Mouse (Mus musculus) c-Kit-positive CD71-positive TER-119-positive erythroid progenitor cells, embryonic 14.5 days (primary cell): ENCODE data around the gene Gpr107.

Source experiments
- DNase-seq: peaks from one replicate; pipeline ENCODE4 v3.0.0-alpha.2; 2013; ENCODE audit warnings: low spot score

Gene Gpr107

DNA sequence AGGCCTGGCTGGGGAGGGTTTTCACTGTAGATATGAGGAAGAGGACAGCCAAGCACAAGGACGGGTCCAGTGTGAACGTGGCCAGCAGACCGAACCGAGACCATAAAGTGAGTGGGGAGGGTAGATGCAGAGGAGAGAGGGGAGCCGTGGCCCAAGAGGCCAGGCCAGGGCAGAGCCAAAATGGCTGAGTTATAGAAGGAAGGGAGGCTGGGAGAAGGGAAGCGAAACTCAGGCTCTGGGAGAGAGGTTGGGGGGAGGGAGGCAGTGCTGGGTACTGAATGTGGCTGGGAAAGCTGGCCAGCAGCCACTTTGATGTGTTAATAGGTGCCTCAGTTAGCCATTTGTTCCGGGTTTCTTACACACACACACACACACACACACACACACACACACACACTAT lies 24.9 kb upstream of the Gpr107 start:
- no peak for DNase-seq

DNA sequence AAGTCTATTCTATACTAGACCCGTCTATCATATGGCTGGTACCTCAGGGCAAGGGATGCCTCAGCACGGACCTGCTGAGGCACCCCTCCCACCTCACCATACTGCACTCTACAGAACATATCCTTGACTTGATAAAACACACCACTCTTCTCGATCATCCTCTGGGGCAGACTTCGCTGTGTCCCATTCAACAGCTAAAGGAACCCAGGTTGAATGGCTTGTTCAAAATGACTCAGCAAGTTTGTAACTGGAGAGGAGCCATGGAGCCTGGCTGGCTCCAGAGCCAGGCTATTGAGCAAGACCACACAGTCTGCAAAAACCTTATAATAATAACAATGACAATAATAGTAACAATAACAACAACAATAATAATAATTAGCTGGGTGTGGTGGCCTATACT lies 24.2 kb upstream of the Gpr107 start:
- DNase-seq: no peak

DNA sequence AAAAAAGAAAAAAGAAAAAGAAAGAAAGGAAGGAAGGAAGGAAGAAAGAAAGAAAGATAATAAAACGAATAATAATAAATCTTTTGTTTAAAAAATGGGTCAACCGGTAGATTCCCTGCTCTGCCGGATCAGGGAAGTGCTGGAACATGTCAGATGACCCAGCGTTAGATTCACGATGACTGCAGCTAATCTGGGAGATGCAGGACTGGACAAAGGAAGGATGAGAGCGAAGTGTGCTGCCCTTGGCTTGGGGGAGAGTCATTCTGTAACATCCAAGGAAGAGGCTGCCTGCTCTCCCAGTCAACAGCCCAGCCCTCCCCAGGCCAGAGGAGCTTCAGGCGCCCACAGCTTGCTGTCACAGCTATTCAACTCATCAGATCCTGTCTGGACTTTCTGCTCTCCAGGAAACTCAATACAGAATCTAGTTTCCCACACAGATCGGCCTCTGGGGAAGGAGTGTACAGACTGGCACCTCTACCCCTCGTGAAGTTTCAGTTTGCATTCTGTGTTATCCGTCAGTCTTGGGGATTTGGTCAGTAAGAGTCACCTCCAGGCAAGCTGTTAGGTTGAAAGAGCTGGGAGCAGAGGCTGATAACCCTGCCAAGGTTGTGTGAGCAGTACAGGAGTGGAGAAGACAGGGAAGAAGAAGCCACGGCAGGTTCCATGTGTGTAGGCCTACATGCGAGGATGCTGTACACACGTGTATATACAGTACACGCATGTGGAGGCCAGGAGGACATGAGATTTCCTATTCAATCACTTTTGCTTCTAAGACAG lies 22.2 kb upstream of the Gpr107 start:
- DNase-seq: no peak

- DNase-seq: no peak
Measured at GRCm38 (mm10) chr2:31130815-31131299, 21.3 kb upstream of the Gpr107 start.

- DNase-seq: no peak
Measured at GRCm38 (mm10) chr2:31132682-31133081, 19.4 kb upstream of the Gpr107 start.

DNA sequence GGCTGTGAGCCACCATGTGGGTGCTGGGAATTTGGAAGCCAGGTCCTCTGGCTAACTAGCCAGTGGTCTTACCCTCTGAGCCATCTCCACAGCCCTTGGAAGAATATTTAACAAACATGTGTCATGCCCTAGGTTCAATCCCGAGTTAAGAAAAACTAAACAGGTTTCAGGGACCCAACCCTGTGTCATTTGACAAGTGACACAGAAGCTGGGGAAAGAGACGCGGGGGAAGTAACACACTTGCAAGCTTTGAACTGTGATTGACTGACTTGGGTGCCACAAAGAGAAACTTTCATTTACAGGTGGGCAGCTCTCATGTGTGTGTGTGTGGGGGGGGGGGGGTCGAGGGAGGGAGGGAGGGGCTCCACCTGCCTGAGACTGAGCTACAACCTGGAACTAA lies 18.1 kb upstream of the Gpr107 start:
- no peak for DNase-seq

DNA sequence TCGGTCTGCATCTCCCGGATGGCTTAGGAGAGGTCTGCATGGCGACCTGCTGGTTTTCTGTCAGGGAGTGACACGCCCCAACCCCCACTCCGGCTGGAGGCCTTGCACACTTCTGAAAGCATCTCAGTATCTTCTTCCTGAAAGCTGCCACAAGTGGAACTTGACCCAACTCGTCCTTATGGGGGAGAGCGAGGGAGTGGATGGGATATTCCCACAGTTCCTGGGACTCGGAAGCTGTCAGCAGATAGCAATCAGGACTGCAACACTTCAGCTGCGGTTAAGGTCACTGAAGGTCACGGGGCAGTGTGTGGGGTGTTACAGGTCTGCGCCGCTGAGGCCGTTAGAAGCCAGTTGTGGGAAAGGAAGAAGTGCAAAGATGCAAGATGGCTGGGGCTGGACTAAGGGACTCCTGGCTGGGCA lies 16.6 kb upstream of the Gpr107 start:
- no peak for DNase-seq

- DNase-seq: no peak
Measured at GRCm38 (mm10) chr2:31136338-31136737, 15.8 kb upstream of the Gpr107 start.

DNA sequence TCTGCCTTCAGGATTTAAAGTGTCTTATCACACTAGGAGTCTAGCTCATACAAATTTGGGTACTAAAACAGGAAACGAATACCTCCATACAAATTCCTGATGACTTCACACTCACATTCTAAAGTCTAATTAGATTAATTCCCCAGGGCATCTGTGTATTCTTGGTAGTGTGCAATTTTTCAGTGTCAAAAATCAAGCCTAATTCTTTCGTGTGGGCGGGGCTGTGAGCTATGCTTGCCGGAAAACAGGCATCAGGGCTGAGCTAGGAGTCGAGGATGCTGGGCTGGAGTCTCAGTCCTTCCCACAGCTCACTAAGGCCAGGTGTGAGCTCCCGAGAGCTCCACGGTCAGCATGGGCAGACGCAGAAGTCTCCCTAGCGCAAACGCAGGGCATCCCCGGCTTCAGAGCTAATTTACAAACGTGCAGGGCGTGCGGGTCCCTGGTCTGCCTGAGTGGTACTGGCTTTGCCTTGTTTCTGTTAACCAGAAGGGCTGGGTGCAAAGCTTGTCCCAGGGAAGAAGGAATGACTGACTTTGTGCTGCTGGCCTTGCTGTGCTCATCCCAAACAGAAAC lies 15.0 kb upstream of the Gpr107 start:
- DNase-seq: no peak

GRCm38 (mm10) chr2:31139174-31139632 lies 12.9 kb upstream of the Gpr107 start:
- no peak for DNase-seq

GRCm38 (mm10) chr2:31139991-31140771 lies 11.9 kb upstream of the Gpr107 start:
- no peak for DNase-seq

DNA sequence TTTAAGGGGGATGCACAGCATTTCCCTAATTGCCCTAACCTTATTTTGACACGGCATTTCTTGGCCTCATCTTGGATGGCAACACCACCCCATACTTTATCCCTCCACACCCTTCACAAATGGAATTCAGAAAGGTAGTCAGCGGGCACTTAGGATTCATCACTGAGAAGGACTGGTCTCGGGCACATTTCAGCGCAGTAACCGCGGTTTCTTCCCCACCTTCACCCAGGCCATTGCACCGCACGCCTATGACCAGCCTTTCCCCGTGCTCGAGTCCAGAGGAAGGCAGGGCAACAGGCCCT lies 11.4 kb upstream of the Gpr107 start:
- DNase-seq: no peak

GRCm38 (mm10) chr2:31141074-31141866 lies 10.8 kb upstream of the Gpr107 start:
- DNase-seq: no peak

- peak; percentile 69 for DNase-seq
Measured at GRCm38 (mm10) chr2:31141867-31142454, 10.2 kb upstream of the Gpr107 start, which contains the start of gene Fnbp1. Fnbp1 (minus strand) TSS chr2:31142008.

GRCm38 (mm10) chr2:31142505-31142904 lies 9.6 kb upstream of the Gpr107 start:
- DNase-seq: no peak

GRCm38 (mm10) chr2:31143326-31143725 lies 8.8 kb upstream of the Gpr107 start:
- DNase-seq: no peak

DNA sequence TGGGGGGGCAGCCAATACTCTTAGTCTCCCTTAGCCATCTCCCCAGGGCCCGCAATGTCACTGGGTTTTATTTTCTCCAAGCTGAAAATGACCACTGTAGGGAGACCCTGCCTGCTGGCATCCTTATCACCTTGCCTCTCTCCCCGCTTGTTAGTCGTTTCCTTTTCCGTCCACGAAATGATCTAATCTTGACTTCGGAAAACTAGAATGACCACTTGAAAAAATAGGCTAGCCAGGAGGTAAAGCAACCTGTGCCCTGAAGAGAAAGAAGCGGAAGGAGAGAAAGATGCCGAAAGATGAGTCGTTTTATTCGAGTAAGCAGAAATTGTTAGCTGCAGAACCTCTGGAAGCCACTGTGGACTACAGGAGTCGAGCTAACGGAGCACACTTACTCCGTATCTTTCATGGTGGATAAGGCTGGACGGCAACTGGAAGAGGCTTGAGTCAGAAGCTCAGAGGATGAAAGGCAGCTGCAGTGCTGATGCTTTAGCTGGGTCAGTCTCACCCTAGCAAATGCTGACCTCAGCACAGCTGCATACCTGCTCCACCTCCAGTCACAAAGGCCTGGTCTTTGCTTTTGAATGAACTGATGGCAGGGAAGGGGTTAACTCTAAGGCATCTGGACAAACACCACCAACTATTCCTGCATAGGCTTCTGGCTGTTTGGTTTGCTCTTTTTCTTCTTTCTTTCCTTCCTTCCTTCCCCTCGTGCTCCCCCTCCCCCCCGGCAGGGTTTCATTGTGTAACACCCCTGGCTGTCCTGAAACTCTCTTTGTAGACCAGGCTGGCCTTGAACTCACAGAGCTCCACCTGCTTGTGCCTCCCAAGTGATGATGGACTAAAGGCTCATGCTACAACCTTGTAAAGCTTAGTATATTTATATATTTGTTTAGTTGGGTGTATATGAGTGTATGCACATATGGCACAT lies 8.1 kb upstream of the Gpr107 start:
- no peak for DNase-seq

DNA sequence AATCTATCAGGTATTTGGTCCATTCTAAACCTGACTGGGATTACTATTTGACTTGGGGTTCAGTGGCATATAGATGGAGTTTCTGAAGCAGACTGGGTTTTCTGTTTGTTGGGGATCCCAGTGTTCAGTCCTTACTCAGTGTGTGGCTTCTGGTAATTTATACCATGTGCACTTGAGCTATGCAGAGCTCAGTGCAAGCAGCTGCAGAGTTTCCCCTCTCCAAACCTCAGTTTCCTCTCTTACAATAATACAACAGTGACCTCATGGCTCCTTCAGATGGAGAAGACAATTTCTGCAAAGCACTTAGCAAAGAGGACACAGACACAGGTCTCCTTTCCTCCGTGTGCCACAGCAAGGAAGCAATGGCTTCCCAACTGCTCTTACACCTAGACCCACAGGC lies 7.2 kb upstream of the Gpr107 start:
- no peak for DNase-seq

GRCm38 (mm10) chr2:31147054-31147453 lies 5.1 kb upstream of the Gpr107 start:
- DNase-seq: no peak

GRCm38 (mm10) chr2:31150762-31151161 lies 1.4 kb upstream of the Gpr107 start:
- DNase-seq: peak; percentile 44

DNA sequence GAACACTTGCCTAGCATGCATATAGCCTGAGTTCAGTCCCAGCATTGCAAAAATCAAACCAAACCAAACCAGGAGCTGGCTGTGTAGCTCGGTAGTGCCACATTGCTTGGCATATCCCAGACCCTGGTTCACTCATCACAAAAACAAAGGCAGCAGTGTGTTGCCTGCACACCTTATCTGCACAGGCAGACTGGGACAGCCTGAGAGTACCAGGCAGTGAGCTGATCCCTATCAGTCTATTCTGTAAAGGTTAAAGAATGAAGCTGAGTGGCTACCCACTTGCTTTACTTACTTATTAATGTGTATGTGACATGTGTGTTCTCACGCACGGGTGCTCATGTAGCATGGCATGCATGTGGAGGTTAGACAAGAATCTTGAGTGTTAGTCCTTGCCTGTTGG lies 4.7 kb downstream of the Gpr107 start:
- no peak for DNase-seq
